Mouse (Mus musculus): ENCODE data around the gene Pelp1.

DNA sequence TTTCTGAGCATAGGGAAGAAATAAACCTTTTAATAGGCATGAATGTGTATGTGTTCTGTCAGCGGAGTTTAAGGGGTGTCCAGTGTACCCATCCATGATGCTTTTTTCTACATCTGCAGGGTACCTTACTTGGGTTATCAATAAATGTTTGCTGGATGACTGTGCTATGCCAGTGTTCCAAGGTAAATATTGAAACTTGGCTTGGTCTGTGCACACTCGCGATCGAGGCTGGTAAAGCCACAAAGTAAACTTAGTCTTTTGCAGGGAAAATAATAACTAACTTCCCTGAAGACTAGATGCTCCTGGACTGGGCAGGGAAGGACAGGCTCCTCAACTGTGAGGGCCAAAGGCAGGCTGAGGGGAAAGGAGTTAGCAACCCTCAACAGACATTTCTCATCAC is 30.8 kb upstream of the Pelp1 start:
- TF ChIP-seq CTCF (IDR thresholded peaks at IDR 0.05; ENCODE audit: control insufficient read depth, insufficient read depth, low read length): no peak
- no peak for TF ChIP-seq POLR2A (IDR thresholded peaks at IDR 0.05; ENCODE audit: borderline replicate concordance, control insufficient read depth, low read depth, low read length)

Data from bone marrow, adult 2 months (tissue).